Mouse (Mus musculus): Measurements from ENCODE around the gene Timp3.

DNA sequence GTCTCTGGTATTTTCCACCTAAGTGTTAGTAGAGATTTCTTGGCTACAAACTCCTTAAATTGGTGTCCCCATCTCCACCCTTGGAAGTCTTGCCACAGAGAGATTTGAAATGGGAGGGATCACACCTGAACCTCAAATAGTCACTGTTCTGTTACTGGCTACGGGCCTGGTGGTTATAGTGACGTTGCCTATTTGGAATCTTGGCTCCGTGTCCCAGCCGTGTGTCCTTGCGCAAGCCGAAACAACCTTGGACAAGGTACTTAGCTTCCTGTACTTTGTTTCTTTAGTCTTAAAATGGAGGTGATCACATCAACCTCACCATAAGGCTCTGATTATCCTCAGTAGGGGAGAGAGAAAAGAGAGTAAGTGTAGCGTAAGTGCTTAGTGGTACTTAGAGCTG is 13.7 kb upstream of the Timp3 start:
- no peak for TF ChIP-seq CTCF (conservative IDR thresholded peaks at IDR 0.05; ENCODE audit: low read length)
- no peak for TF ChIP-seq POU5F1 (IDR thresholded peaks at IDR 0.05; ENCODE audit: borderline replicate concordance, low read length)

Data from E14TG2a.4 (cell line).